Mouse (Mus musculus) ES-E14 (cell line): ENCODE data around the gene Ambn.

ENCODE experiments used
- MAFK ChIP-seq: IDR thresholded peaks from 2 replicates; pipeline ENCODE4 v1.6.1; 2014; ENCODE audit warnings: mild to moderate bottlenecking, low read depth, low read length, inconsistent platforms; ENCODE audit not compliant: insufficient read depth
- ZC3H11A ChIP-seq: IDR thresholded peaks from 2 replicates; pipeline ENCODE4 v1.6.1; 2012; ENCODE audit warnings: low read depth, mild to moderate bottlenecking, inconsistent platforms, low read length, borderline replicate concordance

DNA sequence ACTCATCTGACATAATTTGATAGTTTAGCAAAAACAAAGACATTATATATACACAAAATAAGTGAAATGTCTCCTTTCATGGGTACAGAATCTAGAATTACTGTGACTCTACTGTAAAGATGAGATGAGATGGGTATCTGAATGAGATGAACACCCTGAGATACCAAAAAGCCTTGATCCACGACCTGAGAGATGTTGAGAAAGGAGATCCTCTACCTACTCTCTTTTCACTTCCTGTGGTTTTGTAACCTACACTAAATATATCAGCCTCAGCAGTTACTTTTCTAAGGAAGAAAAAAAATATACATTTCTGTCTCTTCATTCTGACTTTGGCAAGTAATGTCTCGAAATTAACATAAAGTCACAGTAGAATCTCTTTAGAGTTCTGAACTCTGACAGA, 33.2 kb downstream of the Ambn start:
- TF ChIP-seq MAFK (no peak), ZC3H11A (no peak)
